In genomic region chr11:115670451-115671050, GRCm38 (mm10) we compare ENCODE assay signal across 7 mouse cellular contexts. TPM values are rescaled to one million over a fixed set of nuclear protein-coding genes. Genes with fewer than 3 reads are reported as not detected.
A peak's percentile ranks its signal among the peaks of the same experiment; 100 is the strongest.
DNase-seq lines count a peak whose midpoint lies in the region; ATAC-seq lines count a peak whose summit lies in the region.

No protein-coding gene starts in this region.

- intact Hi-C loops in left cerebral cortex, postnatal 4 days (cut with DNase I): no loop called here

- H3K27me3 ChIP-seq in embryonic facial prominence, embryonic 12.5 days: no peaks in the 10 kb centered on the region
- no peaks in the 10 kb centered on the region for H3K27me3 ChIP-seq in liver, embryonic 16.5 days (ENCODE audit: control insufficient read depth, insufficient read depth, low read depth, low read length)

- H3K4me2 ChIP-seq in embryonic facial prominence, embryonic 12.5 days (replicated peaks): no peak overlapping the region
- H3K4me2 ChIP-seq in liver, embryonic 16.5 days (ENCODE audit: low read depth, low read length): no peak overlapping the region

- no peak for ATAC-seq in embryonic facial prominence, embryonic 12.5 days (ENCODE audit: insufficient number of reproducible peaks, insufficient read depth, low FRiP score, low TSS enrichment)
- ATAC-seq in liver, embryonic 16.5 days (ENCODE audit: low read depth): peak; percentile 43; the same call in 1 of the 2 replicates

- H3K27ac ChIP-seq in embryonic facial prominence, embryonic 12.5 days: peak overlapping the region; percentile 17; the same call in 1 of the 2 replicates
- H3K27ac ChIP-seq in liver, embryonic 16.5 days (ENCODE audit: low read length): no peak overlapping the region

- peak; percentile 40 to 70 for DNase-seq in left cerebral cortex, adult 18-20 months (ENCODE audit: low spot score in 2 of 2)
- DNase-seq in left cerebral cortex, postnatal 4 days: no peak
- peak; percentile 49 to 62 for DNase-seq in kidney, adult 8-10 months
- DNase-seq in urinary bladder, adult 2 months (ENCODE audit: low spot score): no peak
- no peak for DNase-seq in spleen, postnatal 36 days (ENCODE audit: low spot score in 2 of 2)

- no peaks in the 10 kb centered on the region for H3K36me3 ChIP-seq in embryonic facial prominence, embryonic 12.5 days
- no peaks in the 10 kb centered on the region for H3K36me3 ChIP-seq in liver, embryonic 16.5 days (ENCODE audit: control insufficient read depth, insufficient read depth)

- no peak overlapping the region for H3K9ac ChIP-seq in embryonic facial prominence, embryonic 12.5 days
- H3K9ac ChIP-seq in liver, embryonic 16.5 days (ENCODE audit: low read depth, low read length): no peak overlapping the region

- H3K9me3 ChIP-seq in embryonic facial prominence, embryonic 12.5 days: no peaks in the 10 kb centered on the region
- no peaks in the 10 kb centered on the region for H3K9me3 ChIP-seq in liver, embryonic 16.5 days (replicated peaks; ENCODE audit: control insufficient read depth, low read length)

- no peak overlapping the region for H3K4me3 ChIP-seq in embryonic facial prominence, embryonic 12.5 days
- H3K4me3 ChIP-seq in liver, embryonic 16.5 days (ENCODE audit: low read depth, low read length): no peak overlapping the region

- H3K4me1 ChIP-seq in embryonic facial prominence, embryonic 12.5 days: peaks cover 8% of the 10 kb centered on the region
- peaks cover 28% of the 10 kb centered on the region for H3K4me1 ChIP-seq in liver, embryonic 16.5 days (ENCODE audit: control insufficient read depth, low read depth, low read length)

- 29% methylated on average over 5 of the region's 5 CpGs for WGBS in embryonic facial prominence, embryonic 12.5 days
- 38% methylated on average over 5 of the region's 5 CpGs for WGBS in liver, embryonic 16.5 days (ENCODE audit: insufficient replicate concordance)

RNA-seq across cellular contexts. Expression of gene Grb2, which starts 37.8 kb away (rescaled TPM):
- 100 to 1,000 TPM; 204 to 206 TPM for total RNA-seq in left cerebral cortex, adult 18-20 months (2021)
- 100 to 1,000 TPM; 218 to 220 TPM for total RNA-seq in left cerebral cortex, postnatal 4 days (2021)
- polyA plus RNA-seq in embryonic facial prominence, embryonic 12.5 days (2016; fragmentation: Nextera tagmentation; extraction: Ambion mirVana): 115 and 118 TPM in 2 replicates
- polyA plus RNA-seq in liver, embryonic 16.5 days (2015; fragmentation: Nextera tagmentation; extraction: Ambion mirVana): 49.1 and 53.1 TPM in 2 replicates
- 57.2 and 62.8 TPM in 2 replicates for polyA plus RNA-seq in urinary bladder, adult 2 months (2012; rRNA removed)

RNA-seq across cellular contexts. Expression of gene Slc25a19, which starts 42.5 kb away (rescaled TPM):
- 10 to 100 TPM; 55.2 to 60.6 TPM for total RNA-seq in left cerebral cortex, adult 18-20 months (2021)
- total RNA-seq in left cerebral cortex, postnatal 4 days (2021): 10 to 100 TPM; 55.3 to 56.6 TPM
- polyA plus RNA-seq in embryonic facial prominence, embryonic 12.5 days (2016; fragmentation: Nextera tagmentation; extraction: Ambion mirVana): 23.8 and 29.5 TPM in 2 replicates
- 8.7 and 8.8 TPM in 2 replicates for polyA plus RNA-seq in liver, embryonic 16.5 days (2015; fragmentation: Nextera tagmentation; extraction: Ambion mirVana)
- 30.0 and 31.7 TPM in 2 replicates for polyA plus RNA-seq in urinary bladder, adult 2 months (2012; rRNA removed)

RNA-seq across cellular contexts. Expression of gene Mif4gd, which starts 57.8 kb away (rescaled TPM):
- total RNA-seq in left cerebral cortex, adult 18-20 months (2021): 10 to 100 TPM; 15.4 to 16.1 TPM
- 10 to 100 TPM; 13.3 to 14.1 TPM for total RNA-seq in left cerebral cortex, postnatal 4 days (2021)
- polyA plus RNA-seq in embryonic facial prominence, embryonic 12.5 days (2016; fragmentation: Nextera tagmentation; extraction: Ambion mirVana): 16.6 and 17.6 TPM in 2 replicates
- polyA plus RNA-seq in liver, embryonic 16.5 days (2015; fragmentation: Nextera tagmentation; extraction: Ambion mirVana): 28.4 and 28.6 TPM in 2 replicates
- polyA plus RNA-seq in urinary bladder, adult 2 months (2012; rRNA removed): 79.9 and 89.7 TPM in 2 replicates

Comparison
In these comparisons a context has a peak if more than half of its experiments do, and no peak if none do; other contexts are left out.
1. DNase-seq: peak in left cerebral cortex, adult 18-20 months (2 of 2) and kidney, adult 8-10 months (2 of 2); none in left cerebral cortex, postnatal 4 days (single experiment), urinary bladder, adult 2 months (single experiment) and spleen, postnatal 36 days (0 of 2).